Mouse (Mus musculus) forebrain, embryonic 16.5 days (tissue): Measurements from ENCODE around the gene Ric8b. TPM values are rescaled to one million over a fixed set of nuclear protein-coding genes. Genes with fewer than 3 reads are reported as not detected.

ENCODE experiments used
- ATAC-seq: fragments of 200-750 bp; cut with Nextera tagmentation; 2 replicates; pipeline ENCODE4 v1.8.0; 2017; ENCODE audit warnings: mild to moderate bottlenecking, moderate library complexity
- H3K27ac ChIP-seq: fragments of 300-500 bp; sonication (generic); 2 replicates; pipeline ENCODE4 v1.5.1; 2014; ENCODE audit warnings: low read length, control low read depth
- H3K27me3 ChIP-seq: fragments of 300-500 bp; sonication (generic); replicated peaks from 2 replicates; pipeline ENCODE4 v1.6.1; 2014; ENCODE audit warnings: low read length; ENCODE audit not compliant: control insufficient read depth, insufficient read depth
- H3K36me3 ChIP-seq: fragments of 300-500 bp; sonication (generic); 2 replicates; pipeline ENCODE4 v1.6.1; 2014; ENCODE audit not compliant: control insufficient read depth, insufficient read depth
- H3K4me1 ChIP-seq: fragments of 300-500 bp; sonication (generic); replicated peaks from 2 replicates; pipeline ENCODE4 v1.6.1; 2014; ENCODE audit warnings: low read length; ENCODE audit not compliant: control insufficient read depth, insufficient read depth
- H3K4me2 ChIP-seq: fragments of 300-500 bp; sonication (generic); 2 replicates; pipeline ENCODE4 v1.6.1; 2014; ENCODE audit warnings: mild to moderate bottlenecking, low read length, control low read depth
- H3K4me3 ChIP-seq: fragments of 300-500 bp; sonication (generic); replicated peaks from 2 replicates; pipeline ENCODE4 v1.5.1; 2014; ENCODE audit warnings: mild to moderate bottlenecking, low read length, control low read depth
- H3K9ac ChIP-seq: fragments of 300-500 bp; sonication (generic); replicated peaks from 2 replicates; pipeline ENCODE4 v1.6.1; 2014; ENCODE audit warnings: low read depth, low read length, control low read depth
- H3K9me3 ChIP-seq: fragments of 300-500 bp; sonication (generic); 2 replicates; pipeline ENCODE4 v1.6.1; 2016; ENCODE audit warnings: low read length; ENCODE audit not compliant: control insufficient read depth
- WGBS: fragments of 180-500 bp; shearing (Covaris S2); extraction: QIAGEN DNeasy Blood & Tissue Kit; methylation state at CpG from one replicate; pipeline ENCODE4 v1.1.7; 2014; 5-methylcytosine and 5-hydroxymethylcytosine counted together
- polyA plus RNA-seq: library from polyadenylated mRNA; unstranded; fragments of >200 nt; fragmentation: Nextera tagmentation; extraction: Ambion mirVana; gene quantifications from 2 replicates; pipeline ENCODE4 v1.2.1, GENCODE M21; 2015

The Ric8b gene
- polyA plus RNA-seq, 1 experiment from 2014 or later: 48.4 TPM

GRCm38 (mm10) chr10:85025799-85026424, 108.5 kb downstream of the Ric8b start:
- 92% methylated on average over 11 of the region's 11 CpGs for WGBS
- no peaks in the 10 kb centered on the region for H3K9me3 ChIP-seq
- H3K4me2 ChIP-seq: no peak overlapping the region
- no peak overlapping the region for H3K4me3 ChIP-seq
- no peak overlapping the region for H3K27ac ChIP-seq
- peaks cover 17% of the 10 kb centered on the region for H3K4me1 ChIP-seq
- H3K27me3 ChIP-seq: no peaks in the 10 kb centered on the region
- H3K9ac ChIP-seq: no peak overlapping the region
- H3K36me3 ChIP-seq: no peaks in the 10 kb centered on the region
- peak; percentile 73; the same call in 1 of the 2 replicates for ATAC-seq

- ATAC-seq: no peak
- WGBS: 81% methylated on average over 10 of the region's 10 CpGs
- H3K27me3 ChIP-seq: no peaks in the 10 kb centered on the region
- no peaks in the 10 kb centered on the region for H3K9me3 ChIP-seq
- H3K4me2 ChIP-seq: no peak overlapping the region
- no peak overlapping the region for H3K27ac ChIP-seq
- peaks cover 9% of the 10 kb centered on the region for H3K4me1 ChIP-seq
- H3K36me3 ChIP-seq: no peaks in the 10 kb centered on the region
- H3K4me3 ChIP-seq: no peak overlapping the region
- H3K9ac ChIP-seq: no peak overlapping the region
These were observed 110.3 kb downstream of the Ric8b start for GRCm38 (mm10) chr10:85027619-85028175.

- 24% methylated on average over 8 of the region's 8 CpGs for WGBS
- H3K4me3 ChIP-seq: no peak overlapping the region
These were observed 117.8 kb downstream of the Ric8b start for GRCm38 (mm10) chr10:85035131-85035725.

GRCm38 (mm10) chr10:85038147-85038546, 120.7 kb downstream of the Ric8b start:
- no peak overlapping the region for H3K27ac ChIP-seq
- no peaks in the 10 kb centered on the region for H3K4me1 ChIP-seq
- WGBS: 61% methylated on average over 10 of the region's 10 CpGs
- H3K36me3 ChIP-seq: no peaks in the 10 kb centered on the region
- H3K27me3 ChIP-seq: no peaks in the 10 kb centered on the region
- no peak overlapping the region for H3K9ac ChIP-seq
- no peak overlapping the region for H3K4me3 ChIP-seq
- H3K4me2 ChIP-seq: no peak overlapping the region
- no peak for ATAC-seq
- no peaks in the 10 kb centered on the region; the same call in 1 of the 2 replicates for H3K9me3 ChIP-seq

More at GRCm38 (mm10) chr10:85035131-85035725, 117.8 kb downstream of the Ric8b start:
- no peak overlapping the region for H3K9ac ChIP-seq
- no peak overlapping the region for H3K27ac ChIP-seq
- H3K4me1 ChIP-seq: no peaks in the 10 kb centered on the region
- no peak overlapping the region for H3K4me2 ChIP-seq
- no peak for ATAC-seq
- no peaks in the 10 kb centered on the region; the same call in 1 of the 2 replicates for H3K9me3 ChIP-seq
- no peaks in the 10 kb centered on the region for H3K27me3 ChIP-seq
- H3K36me3 ChIP-seq: no peaks in the 10 kb centered on the region

- Histone ChIP-seq H3K9ac (no peak overlapping the region), H3K36me3 (no peaks in the 10 kb centered on the region), H3K27me3 (0 out of 2 replicates have a peak, but pooled peaks cover 3% of the 10 kb centered on the region), H3K9me3 (no peaks in the 10 kb centered on the region; the same call in 1 of the 2 replicates), H3K4me3 (no peak overlapping the region), H3K27ac (no peak overlapping the region), H3K4me2 (no peak overlapping the region), H3K4me1 (no peaks in the 10 kb centered on the region)
- WGBS: 93% methylated on average over 5 of the region's 5 CpGs
- no peak for ATAC-seq
These were observed 121.4 kb downstream of the Ric8b start for GRCm38 (mm10) chr10:85038852-85039251.

GRCm38 (mm10) chr10:85044191-85044711, 126.8 kb downstream of the Ric8b start:
- Histone ChIP-seq H3K9me3 (no peaks in the 10 kb centered on the region), H3K36me3 (no peaks in the 10 kb centered on the region), H3K4me3 (no peak overlapping the region), H3K4me2 (peak overlapping the region; percentile 18), H3K4me1 (peaks cover 8% of the 10 kb centered on the region), H3K9ac (no peak overlapping the region; the same call in 1 of the 2 replicates), H3K27me3 (0 out of 2 replicates have a peak, but pooled peaks cover 7% of the 10 kb centered on the region), H3K27ac (no peak overlapping the region)
- ATAC-seq: peak; percentile 79
- 5% methylated on average over 17 of the region's 17 CpGs for WGBS

GRCm38 (mm10) chr10:85044732-85045720, 127.6 kb downstream of the Ric8b start:
- H3K4me1 ChIP-seq: peaks cover 8% of the 10 kb centered on the region
- peak overlapping the region; percentile 18 for H3K4me2 ChIP-seq
- no peaks in the 10 kb centered on the region for H3K36me3 ChIP-seq
- no peak overlapping the region; the same call in 1 of the 2 replicates for H3K9ac ChIP-seq
- peak; percentile 72 for ATAC-seq
- H3K27me3 ChIP-seq: 0 out of 2 replicates have a peak, but pooled peaks cover 7% of the 10 kb centered on the region
- H3K4me3 ChIP-seq: no peak overlapping the region
- no peak overlapping the region for H3K27ac ChIP-seq
- 9% methylated on average over 24 of the region's 24 CpGs for WGBS
- H3K9me3 ChIP-seq: no peaks in the 10 kb centered on the region

GRCm38 (mm10) chr10:85046585-85046984, 129.2 kb downstream of the Ric8b start:
- H3K27ac ChIP-seq: no peak overlapping the region
- no peaks in the 10 kb centered on the region for H3K9me3 ChIP-seq
- H3K36me3 ChIP-seq: no peaks in the 10 kb centered on the region
- H3K4me3 ChIP-seq: no peak overlapping the region
- H3K27me3 ChIP-seq: 0 out of 2 replicates have a peak, but pooled peaks cover 7% of the 10 kb centered on the region
- H3K4me1 ChIP-seq: peaks cover 8% of the 10 kb centered on the region
- WGBS: 14% methylated on average over 5 of the region's 5 CpGs
- no peak for ATAC-seq
- H3K9ac ChIP-seq: no peak overlapping the region
- H3K4me2 ChIP-seq: no peak overlapping the region
